Mouse (Mus musculus) c-Kit-positive CD71-negative TER-119-negative erythroid progenitor cells, embryonic 14.5 days (primary cell): ENCODE measurements around the gene Dusp23.
A peak's percentile ranks its signal among the peaks of the same experiment; 100 is the strongest.

Experiments used
- DNase-seq: peaks from one replicate; pipeline ENCODE4 v3.0.0-alpha.2; 2013; ENCODE audit warnings: low read depth

Gene Dusp23

GRCm38 (mm10) chr1:172632451-172633326 is at the start of gene Dusp23:
Dusp23 (minus strand) TSS chr1:172632962.
- peak; percentile 97 for DNase-seq

GRCm38 (mm10) chr1:172680742-172681141 is 48.0 kb upstream of the Dusp23 start:
- no peak for DNase-seq

- no peak for DNase-seq
Observed at GRCm38 (mm10) chr1:172670716-172671115, 38.0 kb upstream of the Dusp23 start.

GRCm38 (mm10) chr1:172667597-172667996 is 34.8 kb upstream of the Dusp23 start:
- no peak for DNase-seq

- DNase-seq = no peak
Observed at GRCm38 (mm10) chr1:172665457-172665856, 32.7 kb upstream of the Dusp23 start.

GRCm38 (mm10) chr1:172659688-172660087 is 26.9 kb upstream of the Dusp23 start:
- DNase-seq = no peak

- no peak for DNase-seq
Observed at GRCm38 (mm10) chr1:172657266-172657665, 24.5 kb upstream of the Dusp23 start.

- DNase-seq = no peak
Observed at GRCm38 (mm10) chr1:172653900-172654299, 21.1 kb upstream of the Dusp23 start.

- DNase-seq = no peak
Observed at GRCm38 (mm10) chr1:172652040-172652662, 19.4 kb upstream of the Dusp23 start.

GRCm38 (mm10) chr1:172651288-172651987 is 18.7 kb upstream of the Dusp23 start:
- no peak for DNase-seq

GRCm38 (mm10) chr1:172650519-172651287 is 17.9 kb upstream of the Dusp23 start:
- DNase-seq = no peak

- DNase-seq = no peak
Observed at GRCm38 (mm10) chr1:172649396-172649795, 16.6 kb upstream of the Dusp23 start.

GRCm38 (mm10) chr1:172647236-172647635 is 14.5 kb upstream of the Dusp23 start:
- no peak for DNase-seq

GRCm38 (mm10) chr1:172638781-172639180 is 6.0 kb upstream of the Dusp23 start:
- DNase-seq = no peak

GRCm38 (mm10) chr1:172637801-172638200 is 5.0 kb upstream of the Dusp23 start:
- DNase-seq = no peak

GRCm38 (mm10) chr1:172636266-172636665 is 3.5 kb upstream of the Dusp23 start:
- DNase-seq = no peak

GRCm38 (mm10) chr1:172635258-172635657 is 2.5 kb upstream of the Dusp23 start:
- DNase-seq = no peak

- no peak for DNase-seq
Observed at GRCm38 (mm10) chr1:172634136-172634535, 1.4 kb upstream of the Dusp23 start.

- DNase-seq = no peak
Observed at GRCm38 (mm10) chr1:172631721-172632120, 1.0 kb downstream of the Dusp23 start.

- DNase-seq = no peak
Observed at GRCm38 (mm10) chr1:172629831-172630230, 2.9 kb downstream of the Dusp23 start.

GRCm38 (mm10) chr1:172626306-172626705 is 6.5 kb downstream of the Dusp23 start:
- no peak for DNase-seq

GRCm38 (mm10) chr1:172624081-172624480 is 8.7 kb downstream of the Dusp23 start:
- DNase-seq = no peak
